Mouse (Mus musculus): ENCODE measurements around the gene Tle6.

Tle6 gene

GRCm38 (mm10) chr10:81559627-81560539 lies 41.0 kb downstream of the Tle6 start:
- DNase-seq = peak; percentile 90

- peak; percentile 93 for DNase-seq
Observed at GRCm38 (mm10) chr10:81559163-81559626, 41.7 kb downstream of the Tle6 start, which contains the start of gene Aes. TSS of gene Aes (plus strand) at chr10:81559488.

- no peak for DNase-seq
Observed at GRCm38 (mm10) chr10:81557491-81557890, 43.4 kb downstream of the Tle6 start.

- no peak for DNase-seq
Observed at GRCm38 (mm10) chr10:81556282-81556681, 44.6 kb downstream of the Tle6 start.

GRCm38 (mm10) chr10:81553807-81554755 lies 46.8 kb downstream of the Tle6 start:
- DNase-seq = no peak

GRCm38 (mm10) chr10:81553232-81553631 lies 47.6 kb downstream of the Tle6 start:
- DNase-seq = peak; percentile 64

- peak; percentile 92 for DNase-seq
Observed at GRCm38 (mm10) chr10:81551597-81552102, 49.2 kb downstream of the Tle6 start.

- peak; percentile 89 for DNase-seq
Observed at GRCm38 (mm10) chr10:81550257-81550656, 50.6 kb downstream of the Tle6 start.

GRCm38 (mm10) chr10:81548944-81549343 lies 51.9 kb downstream of the Tle6 start:
- DNase-seq = no peak

- DNase-seq = no peak
Observed at GRCm38 (mm10) chr10:81546788-81547571, 53.9 kb downstream of the Tle6 start.

GRCm38 (mm10) chr10:81546332-81546731 lies 54.5 kb downstream of the Tle6 start:
- DNase-seq = no peak

- DNase-seq = peak; percentile 100
Observed at GRCm38 (mm10) chr10:81545161-81545747, 55.6 kb downstream of the Tle6 start, which contains the start of gene Gna11. TSS of gene Gna11 (minus strand) at chr10:81545190.

- DNase-seq = no peak
Observed at GRCm38 (mm10) chr10:81544296-81545160, 56.3 kb downstream of the Tle6 start.

- DNase-seq = no peak
Observed at GRCm38 (mm10) chr10:81543633-81544032, 57.2 kb downstream of the Tle6 start.

GRCm38 (mm10) chr10:81542727-81543460 lies 58.0 kb downstream of the Tle6 start:
- no peak for DNase-seq

- no peak for DNase-seq
Observed at GRCm38 (mm10) chr10:81541803-81542202, 59.1 kb downstream of the Tle6 start.

GRCm38 (mm10) chr10:81541363-81541762 lies 59.5 kb downstream of the Tle6 start:
- DNase-seq = no peak

Data from thymus, postnatal 14 days (tissue).